Mouse (Mus musculus): ENCODE measurements around the gene Gabrb1. TPM values are rescaled to one million over a fixed set of nuclear protein-coding genes. Genes with fewer than 3 reads are reported as not detected.

Gene Gabrb1
- not detected in 2 replicates for polyA plus RNA-seq (2011; ENCODE audit: insufficient read depth, insufficient read length, low read depth, missing spikeins)

GRCm38 (mm10) chr5:71657482-71658114 lies at the start of gene Gabrb1:
Gene Gabrb1 (plus strand): TSS chr5:71658113.
- H3K4me3 ChIP-seq (ENCODE audit: low read depth, low read length): peak within 1 kb of the TSS; percentile 70
- H3K27me3 ChIP-seq (ENCODE audit: control insufficient read depth, insufficient read depth, low read length, poor library complexity, severe bottlenecking): peaks cover 8% of the 10 kb centered on the region
- no peaks in the 10 kb centered on the region for H3K36me3 ChIP-seq (ENCODE audit: control insufficient read depth, insufficient read depth, low read length, poor library complexity, severe bottlenecking)
- H3K9me3 ChIP-seq (replicated peaks; ENCODE audit: control insufficient read depth, insufficient read depth, low read length, poor library complexity, severe bottlenecking): no peaks in the 10 kb centered on the region
- no peaks in the 10 kb centered on the region for H3K4me1 ChIP-seq (ENCODE audit: control insufficient read depth, insufficient read depth, low read length)
- TF ChIP-seq CTCF (IDR thresholded peaks at IDR 0.05; ENCODE audit: low read depth, low read length) (no peak), EP300 (IDR thresholded peaks at IDR 0.05; ENCODE audit: insufficient read depth, low read depth, low read length) (no peak), POLR2A (IDR thresholded peaks at IDR 0.05; ENCODE audit: insufficient read depth, low read length) (no peak)
- peak within 1 kb of the TSS; percentile 18 for H3K9ac ChIP-seq (ENCODE audit: low read depth, poor library complexity, severe bottlenecking)
- H3K27ac ChIP-seq (ENCODE audit: insufficient read depth, low read length): no peak within 1 kb of the TSS

GRCm38 (mm10) chr5:71608735-71609134 lies 49.2 kb upstream of the Gabrb1 start:
- H3K27me3 ChIP-seq (ENCODE audit: control insufficient read depth, insufficient read depth, low read length, poor library complexity, severe bottlenecking): no peaks in the 10 kb centered on the region
- no peak overlapping the region for H3K4me3 ChIP-seq (ENCODE audit: low read depth, low read length)
- no peaks in the 10 kb centered on the region for H3K9me3 ChIP-seq (replicated peaks; ENCODE audit: control insufficient read depth, insufficient read depth, low read length, poor library complexity, severe bottlenecking)
- TF ChIP-seq CTCF (IDR thresholded peaks at IDR 0.05; ENCODE audit: low read depth, low read length): no peak
- TF ChIP-seq POLR2A (IDR thresholded peaks at IDR 0.05; ENCODE audit: insufficient read depth, low read length): no peak
- no peak for TF ChIP-seq EP300 (IDR thresholded peaks at IDR 0.05; ENCODE audit: insufficient read depth, low read depth, low read length)
- no peak overlapping the region for H3K27ac ChIP-seq (ENCODE audit: insufficient read depth, low read length)
- no peak overlapping the region for H3K9ac ChIP-seq (ENCODE audit: low read depth, poor library complexity, severe bottlenecking)
- H3K4me1 ChIP-seq (ENCODE audit: control insufficient read depth, insufficient read depth, low read length): no peaks in the 10 kb centered on the region
- no peaks in the 10 kb centered on the region for H3K36me3 ChIP-seq (ENCODE audit: control insufficient read depth, insufficient read depth, low read length, poor library complexity, severe bottlenecking)

DNA sequence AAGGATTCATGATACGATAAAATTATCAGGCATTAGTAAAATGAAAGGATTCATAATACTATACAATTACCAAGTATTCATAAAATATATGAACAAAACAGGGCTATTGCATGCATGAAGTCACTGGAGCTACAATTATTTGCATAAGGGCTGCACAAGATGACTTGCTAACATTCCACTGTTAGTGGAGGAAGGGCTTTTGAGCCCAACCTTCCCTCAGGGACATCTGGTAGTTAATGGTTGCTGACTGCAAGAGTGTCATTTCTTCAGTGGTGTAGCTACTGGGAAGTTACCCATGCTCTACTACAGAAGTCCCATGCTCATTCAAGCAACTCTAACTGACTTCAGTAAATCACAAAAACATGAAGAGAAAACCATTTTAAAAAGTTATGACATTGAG lies 43.6 kb upstream of the Gabrb1 start:
- no peak overlapping the region for H3K9ac ChIP-seq (ENCODE audit: low read depth, poor library complexity, severe bottlenecking)
- TF ChIP-seq EP300 (IDR thresholded peaks at IDR 0.05; ENCODE audit: insufficient read depth, low read depth, low read length): no peak
- TF ChIP-seq CTCF (IDR thresholded peaks at IDR 0.05; ENCODE audit: low read depth, low read length): no peak
- TF ChIP-seq POLR2A (IDR thresholded peaks at IDR 0.05; ENCODE audit: insufficient read depth, low read length): no peak
- H3K27ac ChIP-seq (ENCODE audit: insufficient read depth, low read length): no peak overlapping the region
- H3K27me3 ChIP-seq (ENCODE audit: control insufficient read depth, insufficient read depth, low read length, poor library complexity, severe bottlenecking): no peaks in the 10 kb centered on the region
- no peaks in the 10 kb centered on the region for H3K36me3 ChIP-seq (ENCODE audit: control insufficient read depth, insufficient read depth, low read length, poor library complexity, severe bottlenecking)
- no peak overlapping the region for H3K4me3 ChIP-seq (ENCODE audit: low read depth, low read length)
- H3K9me3 ChIP-seq (replicated peaks; ENCODE audit: control insufficient read depth, insufficient read depth, low read length, poor library complexity, severe bottlenecking): no peaks in the 10 kb centered on the region
- H3K4me1 ChIP-seq (ENCODE audit: control insufficient read depth, insufficient read depth, low read length): no peaks in the 10 kb centered on the region

DNA sequence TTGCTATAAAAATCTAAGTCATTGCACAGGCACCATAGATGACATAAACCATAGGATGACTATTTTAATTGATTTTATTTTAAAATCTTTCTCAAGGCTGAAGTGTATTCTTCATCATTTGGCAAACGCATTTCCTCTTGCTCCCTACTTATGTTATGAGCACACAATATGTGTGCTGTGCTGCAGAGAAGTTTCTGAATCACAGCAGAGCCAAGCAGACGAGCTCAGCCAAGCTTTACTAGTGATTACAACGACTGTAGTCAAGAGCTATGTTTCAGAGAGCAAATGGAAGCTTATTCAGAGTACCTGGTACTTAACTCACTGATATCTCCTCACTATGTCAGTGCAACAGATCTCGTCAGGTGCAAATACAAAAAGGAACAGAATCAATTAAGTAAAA lies 41.2 kb upstream of the Gabrb1 start:
- no peaks in the 10 kb centered on the region for H3K36me3 ChIP-seq (ENCODE audit: control insufficient read depth, insufficient read depth, low read length, poor library complexity, severe bottlenecking)
- no peak overlapping the region for H3K27ac ChIP-seq (ENCODE audit: insufficient read depth, low read length)
- H3K9me3 ChIP-seq (replicated peaks; ENCODE audit: control insufficient read depth, insufficient read depth, low read length, poor library complexity, severe bottlenecking): no peaks in the 10 kb centered on the region
- no peaks in the 10 kb centered on the region for H3K4me1 ChIP-seq (ENCODE audit: control insufficient read depth, insufficient read depth, low read length)
- TF ChIP-seq POLR2A (IDR thresholded peaks at IDR 0.05; ENCODE audit: insufficient read depth, low read length) (no peak), CTCF (IDR thresholded peaks at IDR 0.05; ENCODE audit: low read depth, low read length) (no peak), EP300 (IDR thresholded peaks at IDR 0.05; ENCODE audit: insufficient read depth, low read depth, low read length) (no peak)
- H3K9ac ChIP-seq (ENCODE audit: low read depth, poor library complexity, severe bottlenecking): no peak overlapping the region
- no peak overlapping the region for H3K4me3 ChIP-seq (ENCODE audit: low read depth, low read length)
- no peaks in the 10 kb centered on the region for H3K27me3 ChIP-seq (ENCODE audit: control insufficient read depth, insufficient read depth, low read length, poor library complexity, severe bottlenecking)

DNA sequence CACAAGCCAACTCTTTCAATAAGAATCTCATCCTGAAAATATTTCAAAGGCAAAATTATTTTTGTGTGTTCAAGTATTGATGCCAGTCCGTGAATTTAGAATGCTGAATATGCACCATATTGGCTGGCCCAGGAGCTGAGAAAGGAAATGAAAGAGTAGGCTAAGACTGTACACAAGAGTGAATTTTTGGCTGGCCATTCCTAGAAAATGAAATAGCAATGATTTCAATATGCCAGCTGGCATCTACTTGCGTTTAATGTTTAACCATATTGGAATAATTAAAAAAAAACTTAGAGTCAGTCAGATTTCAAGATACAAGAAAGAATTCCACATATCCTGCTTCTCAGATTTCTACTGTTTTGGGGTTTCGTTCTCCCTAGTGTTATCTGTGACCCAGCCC lies 30.1 kb upstream of the Gabrb1 start:
- Histone ChIP-seq H3K27me3 (ENCODE audit: control insufficient read depth, insufficient read depth, low read length, poor library complexity, severe bottlenecking) (no peaks in the 10 kb centered on the region), H3K9me3 (replicated peaks; ENCODE audit: control insufficient read depth, insufficient read depth, low read length, poor library complexity, severe bottlenecking) (no peaks in the 10 kb centered on the region), H3K27ac (ENCODE audit: insufficient read depth, low read length) (no peak overlapping the region), H3K36me3 (ENCODE audit: control insufficient read depth, insufficient read depth, low read length, poor library complexity, severe bottlenecking) (no peaks in the 10 kb centered on the region), H3K9ac (ENCODE audit: low read depth, poor library complexity, severe bottlenecking) (no peak overlapping the region), H3K4me1 (ENCODE audit: control insufficient read depth, insufficient read depth, low read length) (no peaks in the 10 kb centered on the region), H3K4me3 (ENCODE audit: low read depth, low read length) (no peak overlapping the region)
- TF ChIP-seq POLR2A (IDR thresholded peaks at IDR 0.05; ENCODE audit: insufficient read depth, low read length) (no peak), EP300 (IDR thresholded peaks at IDR 0.05; ENCODE audit: insufficient read depth, low read depth, low read length) (no peak), CTCF (IDR thresholded peaks at IDR 0.05; ENCODE audit: low read depth, low read length) (no peak)

GRCm38 (mm10) chr5:71639804-71640203 lies 18.1 kb upstream of the Gabrb1 start:
- no peaks in the 10 kb centered on the region for H3K4me1 ChIP-seq (ENCODE audit: control insufficient read depth, insufficient read depth, low read length)
- TF ChIP-seq EP300 (IDR thresholded peaks at IDR 0.05; ENCODE audit: insufficient read depth, low read depth, low read length) (no peak), CTCF (IDR thresholded peaks at IDR 0.05; ENCODE audit: low read depth, low read length) (no peak), POLR2A (IDR thresholded peaks at IDR 0.05; ENCODE audit: insufficient read depth, low read length) (no peak)
- H3K4me3 ChIP-seq (ENCODE audit: low read depth, low read length): no peak overlapping the region
- H3K9me3 ChIP-seq (replicated peaks; ENCODE audit: control insufficient read depth, insufficient read depth, low read length, poor library complexity, severe bottlenecking): no peaks in the 10 kb centered on the region
- no peak overlapping the region for H3K9ac ChIP-seq (ENCODE audit: low read depth, poor library complexity, severe bottlenecking)
- H3K27ac ChIP-seq (ENCODE audit: insufficient read depth, low read length): no peak overlapping the region
- no peaks in the 10 kb centered on the region for H3K36me3 ChIP-seq (ENCODE audit: control insufficient read depth, insufficient read depth, low read length, poor library complexity, severe bottlenecking)
- no peaks in the 10 kb centered on the region for H3K27me3 ChIP-seq (ENCODE audit: control insufficient read depth, insufficient read depth, low read length, poor library complexity, severe bottlenecking)
